Mouse (Mus musculus): ENCODE results near the gene Ephb1.

Gene Ephb1

GRCm38 (mm10) chr9:102243296-102243695 is 111.2 kb downstream of the Ephb1 start:
- no peak for DNase-seq (ENCODE audit: low read depth, low spot score)

DNA sequence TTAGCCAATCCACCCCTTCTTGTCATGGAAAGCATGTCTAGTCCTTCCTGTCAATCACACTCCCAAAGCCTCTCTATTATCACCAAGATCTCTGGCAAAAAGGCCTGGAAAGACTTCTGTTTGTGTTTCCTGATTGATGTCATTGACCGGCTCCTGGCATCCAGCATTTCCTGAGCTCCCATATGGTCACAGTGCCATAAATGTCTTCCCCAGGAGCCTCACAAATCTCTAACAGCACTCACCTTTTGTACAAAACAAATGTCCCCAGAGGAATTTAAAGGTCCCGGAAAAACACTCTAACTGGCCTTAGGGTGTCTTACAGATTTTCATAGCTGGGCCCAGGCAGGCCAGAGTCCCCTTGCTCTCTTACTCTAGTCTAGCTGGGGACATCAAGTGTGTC is 112.9 kb downstream of the Ephb1 start:
- no peak for DNase-seq (ENCODE audit: low read depth, low spot score)

DNA sequence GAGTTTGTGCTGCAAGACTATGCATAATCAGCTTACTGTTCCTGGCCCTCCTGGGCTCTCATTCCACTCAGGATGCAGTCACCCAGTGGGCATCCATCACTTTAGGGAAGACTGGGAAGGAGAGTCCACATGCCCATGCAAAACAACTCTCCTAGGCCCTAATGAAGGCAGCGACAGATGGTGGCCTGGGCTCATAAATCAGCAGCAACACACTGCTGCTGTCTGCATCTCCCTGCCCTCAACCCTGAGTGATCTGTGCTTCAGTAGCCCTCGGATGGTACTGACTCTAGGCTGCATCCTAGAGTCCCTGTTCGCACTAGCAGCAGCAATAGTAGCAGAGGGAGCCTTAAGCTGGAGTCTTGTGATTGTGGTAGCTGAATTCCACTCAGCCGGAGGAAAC is 114.3 kb downstream of the Ephb1 start:
- no peak for DNase-seq (ENCODE audit: low read depth, low spot score)

- no peak for DNase-seq (ENCODE audit: low read depth, low spot score)
These were observed 119.0 kb downstream of the Ephb1 start for GRCm38 (mm10) chr9:102235444-102235951.

DNA sequence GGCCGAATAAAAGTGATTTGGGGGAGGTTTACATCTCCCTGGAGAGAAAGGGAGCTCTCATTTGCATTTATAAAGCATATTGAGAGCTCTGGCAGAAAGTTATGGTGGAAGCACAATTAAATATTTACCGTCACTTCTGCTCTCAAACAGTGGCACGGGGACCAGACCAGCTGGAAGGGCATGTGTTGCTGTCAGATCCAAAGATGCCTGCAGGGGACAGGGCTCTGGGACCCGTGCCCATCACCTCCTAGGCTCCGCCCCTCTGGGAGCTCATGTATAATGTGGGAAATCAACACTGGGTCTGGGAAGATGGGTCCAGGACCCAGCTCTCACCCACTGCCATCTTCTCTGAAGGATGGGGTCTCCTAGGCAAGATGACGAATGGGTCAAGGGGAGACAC is 123.2 kb downstream of the Ephb1 start:
- no peak for DNase-seq (ENCODE audit: low read depth, low spot score)

GRCm38 (mm10) chr9:102216746-102217566 is 137.5 kb downstream of the Ephb1 start:
- no peak for DNase-seq (ENCODE audit: low read depth, low spot score)

GRCm38 (mm10) chr9:102212036-102212383 is 142.5 kb downstream of the Ephb1 start:
- no peak for DNase-seq (ENCODE audit: low read depth, low spot score)

- no peak for DNase-seq (ENCODE audit: low read depth, low spot score)
These were observed 143.0 kb downstream of the Ephb1 start for GRCm38 (mm10) chr9:102211296-102212035.

DNA sequence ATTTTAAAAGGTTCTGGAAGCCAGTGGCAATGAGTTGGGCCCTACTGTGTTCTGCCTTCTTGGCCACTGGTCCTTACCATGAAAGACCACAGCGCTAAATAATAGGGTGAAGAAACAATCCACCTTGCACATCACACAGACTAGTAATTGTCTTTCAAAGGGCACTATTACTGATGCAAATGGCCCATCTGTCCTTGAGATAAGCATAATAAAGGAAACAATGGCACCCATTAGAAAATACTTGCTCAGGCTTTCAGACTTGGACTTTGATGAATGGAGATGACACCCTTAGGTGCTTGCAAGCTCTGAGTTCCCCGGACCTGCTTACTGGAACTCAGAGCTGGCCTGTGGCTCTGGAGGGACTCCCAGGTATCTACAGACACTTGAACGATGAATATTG is 149.0 kb downstream of the Ephb1 start:
- DNase-seq (ENCODE audit: low read depth, low spot score), result no peak

GRCm38 (mm10) chr9:102201867-102202266 is 152.6 kb downstream of the Ephb1 start:
- no peak for DNase-seq (ENCODE audit: low read depth, low spot score)

- no peak for DNase-seq (ENCODE audit: low read depth, low spot score)
These were observed 157.6 kb downstream of the Ephb1 start for GRCm38 (mm10) chr9:102196856-102197255.

- no peak for DNase-seq (ENCODE audit: low read depth, low spot score)
These were observed 160.4 kb downstream of the Ephb1 start for GRCm38 (mm10) chr9:102194063-102194462.

- no peak for DNase-seq (ENCODE audit: low read depth, low spot score)
These were observed 161.5 kb downstream of the Ephb1 start for GRCm38 (mm10) chr9:102192724-102193685.

- DNase-seq (ENCODE audit: low read depth, low spot score), result no peak
These were observed 164.4 kb downstream of the Ephb1 start for GRCm38 (mm10) chr9:102190058-102190457.

DNA sequence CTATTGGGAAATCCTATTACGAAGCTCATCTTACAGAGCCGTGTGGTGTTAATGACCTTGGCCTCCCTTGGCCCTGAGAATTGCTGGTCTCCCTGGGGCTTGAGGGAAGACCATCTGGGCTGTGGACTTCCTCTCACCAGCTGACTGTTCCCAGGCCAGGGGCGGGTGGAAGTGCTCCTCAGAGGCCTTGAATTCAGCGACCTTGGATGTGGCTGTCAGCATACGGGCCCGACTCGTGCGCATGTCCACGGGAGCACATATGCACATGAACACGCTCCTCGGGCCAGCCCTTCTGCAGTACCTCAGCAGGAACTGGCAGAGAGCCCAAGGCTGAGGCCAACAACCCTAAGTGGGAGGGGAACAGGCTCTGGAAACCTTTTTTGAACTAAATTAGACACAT is 165.1 kb downstream of the Ephb1 start:
- DNase-seq (ENCODE audit: low read depth, low spot score), result no peak

GRCm38 (mm10) chr9:102183663-102184274 is 170.7 kb downstream of the Ephb1 start:
- no peak for DNase-seq (ENCODE audit: low read depth, low spot score)

- no peak for DNase-seq (ENCODE audit: low read depth, low spot score)
These were observed 172.5 kb downstream of the Ephb1 start for GRCm38 (mm10) chr9:102181810-102182490.

GRCm38 (mm10) chr9:102181276-102181675 is 173.2 kb downstream of the Ephb1 start:
- no peak for DNase-seq (ENCODE audit: low read depth, low spot score)

DNA sequence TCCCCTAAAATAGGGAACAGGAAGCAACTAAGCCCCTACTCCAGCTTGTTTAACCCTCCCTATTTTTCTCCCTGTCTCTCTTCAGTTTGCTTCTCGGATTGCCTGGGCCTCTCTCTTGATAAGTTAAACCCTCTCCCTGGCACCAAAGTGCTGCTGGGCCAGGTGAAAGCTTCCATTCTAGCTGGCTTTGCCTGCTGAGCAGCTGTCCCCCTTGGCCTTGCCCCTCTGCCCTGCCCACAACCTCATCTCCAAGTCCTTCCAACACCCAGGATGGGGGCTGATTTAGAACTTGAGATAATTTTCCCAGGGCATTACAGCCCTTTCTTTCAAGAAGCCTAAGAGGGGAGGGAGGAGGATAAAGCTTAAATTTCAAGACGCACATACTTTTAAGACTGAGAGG is 174.0 kb downstream of the Ephb1 start:
- no peak for DNase-seq (ENCODE audit: low read depth, low spot score)

- no peak for DNase-seq (ENCODE audit: low read depth, low spot score)
These were observed 174.4 kb downstream of the Ephb1 start for GRCm38 (mm10) chr9:102180070-102180469.

DNA sequence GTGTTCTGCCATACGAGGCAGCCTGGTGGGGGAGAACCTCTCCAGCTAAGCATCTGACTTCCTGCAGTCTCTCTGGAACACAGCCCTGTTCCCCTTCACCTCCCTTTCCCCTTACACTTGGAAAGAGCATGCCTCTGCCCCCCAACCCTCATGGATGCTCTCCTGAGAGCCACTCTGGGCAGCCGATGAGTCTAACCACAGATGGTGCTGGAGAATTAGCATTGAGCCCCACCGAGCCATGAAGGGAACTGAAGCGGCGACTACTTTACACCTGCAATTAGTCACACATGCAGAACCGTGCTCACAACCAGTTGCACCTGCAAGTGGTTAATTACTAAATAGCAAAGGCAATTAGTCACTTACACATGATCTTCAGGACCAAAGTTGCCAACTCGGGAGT is 184.8 kb downstream of the Ephb1 start:
- DNase-seq (ENCODE audit: low read depth, low spot score), result no peak
